Mouse (Mus musculus): ENCODE measurements around the gene Slc1a2.

DNA sequence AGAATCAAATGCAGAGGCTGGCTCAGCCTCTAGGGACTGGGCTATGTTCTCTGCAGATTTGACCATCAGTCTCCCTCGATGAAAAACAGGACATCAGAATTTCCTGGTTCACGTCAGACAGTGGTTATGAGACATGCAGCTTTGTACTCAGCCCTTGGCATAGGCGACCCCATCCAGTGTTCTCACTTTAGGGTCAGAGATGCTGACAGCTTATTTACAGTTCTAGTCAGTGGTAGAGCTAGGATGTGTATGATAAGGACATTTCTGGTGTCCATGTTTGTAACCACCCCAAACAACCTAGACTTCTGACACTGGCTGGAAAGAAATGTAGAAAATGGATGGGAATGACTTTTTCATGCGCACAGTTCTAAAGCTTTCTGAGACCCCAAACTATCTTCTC lies 53.6 kb downstream of the Slc1a2 start:
- no peak for TF ChIP-seq CTCF (IDR thresholded peaks at IDR 0.05; ENCODE audit: insufficient read depth, low read length)
- no peak for TF ChIP-seq POLR2A (IDR thresholded peaks at IDR 0.05; ENCODE audit: borderline replicate concordance, extremely low read depth, low read depth, low read length)
